Mouse (Mus musculus): Measurements from ENCODE around the gene Rasgef1b. TPM values are rescaled to one million over a fixed set of nuclear protein-coding genes. Genes with fewer than 3 reads are reported as not detected.

Gene Rasgef1b
- polyA plus RNA-seq, 1 experiment from 2014 or later: 3.6 TPM

DNA sequence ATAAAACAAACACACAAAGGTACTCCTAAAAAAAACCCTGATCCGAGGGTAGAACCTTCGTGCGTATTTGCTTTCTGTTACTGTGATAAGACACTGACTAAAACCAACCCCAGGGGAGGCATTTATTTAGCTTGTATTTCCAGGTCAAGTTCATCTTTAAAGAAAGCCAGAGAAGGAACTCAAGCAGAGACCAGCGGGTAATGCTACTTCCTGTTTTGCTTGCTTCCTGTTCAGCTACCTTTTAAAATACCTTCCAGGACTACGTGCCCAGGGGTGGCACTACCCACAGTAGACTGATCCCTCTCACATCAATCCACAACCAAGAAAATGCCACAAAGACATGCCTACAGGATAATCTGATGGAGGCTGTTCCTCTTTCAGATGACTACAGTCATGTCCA is 212.7 kb downstream of the Rasgef1b start:
- H3K27ac ChIP-seq (ENCODE audit: low read depth, low read length): no peak overlapping the region
- H3K4me1 ChIP-seq (replicated peaks; ENCODE audit: control insufficient read depth, insufficient read depth, low read length): no peaks in the 10 kb centered on the region
- no peak overlapping the region for H3K4me3 ChIP-seq (ENCODE audit: low read depth, low read length)
- no peak for TF ChIP-seq CTCF (IDR thresholded peaks at IDR 0.05; ENCODE audit: low read depth)
- no peaks in the 10 kb centered on the region for H3K36me3 ChIP-seq (ENCODE audit: control insufficient read depth, insufficient read depth)
- whole genome bisulfite sequencing: 74% methylated on average over 5 of the region's 5 CpGs
- no peak for ATAC-seq
- no peak overlapping the region for H3K4me2 ChIP-seq (replicated peaks; ENCODE audit: low read depth)
- H3K9me3 ChIP-seq (ENCODE audit: control insufficient read depth): no peaks in the 10 kb centered on the region
- no peak overlapping the region for H3K9ac ChIP-seq (ENCODE audit: low read depth, low read length)
- H3K27me3 ChIP-seq (replicated peaks; ENCODE audit: control insufficient read depth, insufficient read depth, low read length): no peaks in the 10 kb centered on the region

DNA sequence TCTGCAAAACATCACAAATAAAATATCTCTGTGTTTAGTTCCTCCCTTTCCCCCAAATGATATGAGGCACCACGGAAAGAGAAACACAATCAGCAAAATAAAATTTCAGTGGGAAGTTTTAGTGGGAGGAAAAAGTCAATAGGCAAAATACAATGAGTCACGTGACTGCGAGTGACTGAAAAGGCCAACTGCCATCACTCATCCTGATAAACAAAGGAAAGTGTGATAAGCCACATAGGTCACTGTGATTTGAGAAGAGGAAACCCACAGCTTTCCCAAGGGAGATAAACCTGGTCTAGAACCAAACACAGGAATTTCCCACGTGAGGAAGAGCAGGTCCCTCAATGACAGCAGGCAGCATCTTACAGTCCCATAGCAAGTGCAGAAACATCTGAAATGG is 213.1 kb downstream of the Rasgef1b start:
- H3K9me3 ChIP-seq (ENCODE audit: control insufficient read depth): no peaks in the 10 kb centered on the region
- H3K4me3 ChIP-seq (ENCODE audit: low read depth, low read length): no peak overlapping the region
- no peak for ATAC-seq
- no peak overlapping the region for H3K4me2 ChIP-seq (replicated peaks; ENCODE audit: low read depth)
- no peak overlapping the region for H3K9ac ChIP-seq (ENCODE audit: low read depth, low read length)
- no peaks in the 10 kb centered on the region for H3K27me3 ChIP-seq (replicated peaks; ENCODE audit: control insufficient read depth, insufficient read depth, low read length)
- no peaks in the 10 kb centered on the region for H3K36me3 ChIP-seq (ENCODE audit: control insufficient read depth, insufficient read depth)
- no peak overlapping the region for H3K27ac ChIP-seq (ENCODE audit: low read depth, low read length)
- 44% methylated on average over 4 of the region's 4 CpGs for WGBS
- no peaks in the 10 kb centered on the region for H3K4me1 ChIP-seq (replicated peaks; ENCODE audit: control insufficient read depth, insufficient read depth, low read length)
- no peak for TF ChIP-seq CTCF (IDR thresholded peaks at IDR 0.05; ENCODE audit: low read depth)

DNA sequence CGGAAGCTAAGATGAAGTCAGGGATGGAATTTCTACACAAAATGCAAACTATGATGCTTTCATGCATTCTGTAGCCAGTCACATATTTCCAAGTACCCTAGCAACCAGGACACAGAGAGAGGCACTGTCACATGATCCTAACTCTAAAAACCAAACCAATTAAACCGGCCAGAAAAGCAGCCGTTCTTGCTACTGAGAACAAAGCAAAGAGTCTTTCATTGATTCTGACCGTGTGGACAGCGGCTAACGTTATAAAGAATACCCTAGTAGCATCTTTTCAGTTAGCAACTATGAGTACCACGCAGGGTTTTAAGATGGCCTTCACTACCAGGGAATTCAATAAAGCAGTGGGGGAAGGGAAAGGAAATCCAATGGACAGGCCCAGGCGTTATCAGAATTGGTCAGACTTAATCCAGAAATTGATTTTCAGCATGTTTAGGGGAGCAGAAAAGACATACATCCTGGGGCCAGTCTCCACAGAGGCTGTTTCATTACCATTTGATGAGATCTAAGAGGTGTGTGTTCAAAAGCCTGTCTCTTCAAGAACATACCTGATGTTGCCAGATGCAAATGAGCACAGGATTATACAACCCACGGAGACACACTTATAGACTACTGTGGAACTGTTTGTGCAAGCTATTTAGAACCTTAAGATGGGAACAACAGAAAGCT is 215.5 kb downstream of the Rasgef1b start:
- no peak for ATAC-seq
- Histone ChIP-seq H3K9me3 (ENCODE audit: control insufficient read depth) (no peaks in the 10 kb centered on the region), H3K9ac (ENCODE audit: low read depth, low read length) (no peak overlapping the region), H3K27me3 (replicated peaks; ENCODE audit: control insufficient read depth, insufficient read depth, low read length) (no peaks in the 10 kb centered on the region), H3K36me3 (ENCODE audit: control insufficient read depth, insufficient read depth) (no peaks in the 10 kb centered on the region), H3K4me3 (ENCODE audit: low read depth, low read length) (no peak overlapping the region), H3K4me2 (replicated peaks; ENCODE audit: low read depth) (no peak overlapping the region), H3K4me1 (replicated peaks; ENCODE audit: control insufficient read depth, insufficient read depth, low read length) (no peaks in the 10 kb centered on the region), H3K27ac (ENCODE audit: low read depth, low read length) (no peak overlapping the region)
- no peak for TF ChIP-seq CTCF (IDR thresholded peaks at IDR 0.05; ENCODE audit: low read depth)
- 73% methylated on average over 9 of the region's 9 CpGs for WGBS

DNA sequence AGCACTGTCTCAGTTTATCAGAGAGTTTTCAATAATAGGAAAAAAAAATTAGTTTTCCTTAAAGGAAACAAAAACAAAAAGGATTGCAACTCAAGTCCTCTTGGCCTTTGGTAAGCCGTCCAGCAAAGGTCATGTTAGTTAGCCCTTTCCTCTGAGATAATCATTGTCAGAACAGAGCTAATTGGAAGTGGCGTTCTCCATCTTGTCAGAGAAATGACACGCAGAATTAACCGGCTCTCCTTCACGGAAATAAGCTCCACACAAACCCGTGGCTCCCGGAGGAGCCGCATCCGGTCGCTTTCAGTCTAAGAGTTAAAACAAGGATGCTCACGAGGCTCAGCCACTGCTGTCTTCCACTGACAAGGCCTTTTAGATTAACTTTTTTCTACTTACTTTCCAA is 217.8 kb downstream of the Rasgef1b start:
- Histone ChIP-seq H3K4me1 (replicated peaks; ENCODE audit: control insufficient read depth, insufficient read depth, low read length) (no peaks in the 10 kb centered on the region), H3K27ac (ENCODE audit: low read depth, low read length) (no peak overlapping the region), H3K9me3 (ENCODE audit: control insufficient read depth) (no peaks in the 10 kb centered on the region), H3K9ac (ENCODE audit: low read depth, low read length) (no peak overlapping the region), H3K27me3 (replicated peaks; ENCODE audit: control insufficient read depth, insufficient read depth, low read length) (no peaks in the 10 kb centered on the region), H3K4me3 (ENCODE audit: low read depth, low read length) (no peak overlapping the region), H3K36me3 (ENCODE audit: control insufficient read depth, insufficient read depth) (no peaks in the 10 kb centered on the region), H3K4me2 (replicated peaks; ENCODE audit: low read depth) (no peak overlapping the region)
- ATAC-seq: no peak
- no peak for TF ChIP-seq CTCF (IDR thresholded peaks at IDR 0.05; ENCODE audit: low read depth)
- WGBS: 87% methylated on average over 11 of the region's 11 CpGs

DNA sequence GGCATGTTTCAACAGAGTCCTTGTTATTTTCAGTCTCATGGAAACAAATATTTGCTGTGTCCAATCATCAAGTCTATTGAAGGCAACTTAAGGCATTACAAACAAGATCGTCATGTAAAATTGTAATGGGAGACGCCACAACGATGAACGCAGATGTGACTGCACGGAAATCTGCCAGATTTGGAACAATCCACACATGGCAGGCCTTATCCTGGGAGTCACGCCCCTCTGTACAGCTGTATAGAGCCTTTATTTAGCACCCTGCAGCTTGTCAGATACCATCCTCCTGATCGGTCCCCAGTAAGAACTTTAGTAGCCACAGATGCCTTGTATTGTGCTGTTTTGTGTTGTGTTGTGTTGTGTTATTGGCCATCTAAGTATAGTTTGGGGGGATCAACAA is 222.8 kb downstream of the Rasgef1b start:
- Histone ChIP-seq H3K4me2 (replicated peaks; ENCODE audit: low read depth) (no peak overlapping the region), H3K9me3 (ENCODE audit: control insufficient read depth) (no peaks in the 10 kb centered on the region), H3K36me3 (ENCODE audit: control insufficient read depth, insufficient read depth) (no peaks in the 10 kb centered on the region), H3K4me3 (ENCODE audit: low read depth, low read length) (no peak overlapping the region), H3K4me1 (replicated peaks; ENCODE audit: control insufficient read depth, insufficient read depth, low read length) (no peaks in the 10 kb centered on the region), H3K9ac (ENCODE audit: low read depth, low read length) (no peak overlapping the region), H3K27me3 (replicated peaks; ENCODE audit: control insufficient read depth, insufficient read depth, low read length) (no peaks in the 10 kb centered on the region), H3K27ac (ENCODE audit: low read depth, low read length) (no peak overlapping the region)
- WGBS: 84% methylated on average over 7 of the region's 7 CpGs
- no peak for TF ChIP-seq CTCF (IDR thresholded peaks at IDR 0.05; ENCODE audit: low read depth)
- ATAC-seq: no peak

DNA sequence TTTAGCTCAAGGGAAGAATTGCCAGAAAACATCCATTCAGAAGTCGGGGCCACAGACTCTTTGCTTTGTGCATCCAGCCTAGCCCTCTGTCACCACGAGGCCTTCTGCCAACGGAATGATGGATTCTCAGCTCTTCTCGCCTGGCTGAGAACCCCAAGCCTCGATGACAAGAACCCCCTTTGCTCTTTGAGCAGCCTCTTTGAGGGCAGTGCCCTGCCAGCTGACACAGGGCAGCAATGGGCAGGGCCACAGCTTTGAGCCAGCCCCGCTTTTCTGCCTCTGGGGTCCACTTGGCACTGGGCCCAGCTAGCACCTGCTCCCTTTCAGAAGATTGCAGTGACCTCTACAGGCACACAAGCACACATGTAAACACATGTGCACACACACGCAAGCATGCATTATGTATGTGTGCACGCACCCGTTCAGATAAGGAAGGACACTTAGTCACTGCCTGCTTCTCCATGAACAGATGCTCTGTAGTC is 224.5 kb downstream of the Rasgef1b start:
- H3K36me3 ChIP-seq (ENCODE audit: control insufficient read depth, insufficient read depth): no peaks in the 10 kb centered on the region
- WGBS: 66% methylated on average over 9 of the region's 9 CpGs
- H3K4me1 ChIP-seq (replicated peaks; ENCODE audit: control insufficient read depth, insufficient read depth, low read length): no peaks in the 10 kb centered on the region
- no peak overlapping the region for H3K4me3 ChIP-seq (ENCODE audit: low read depth, low read length)
- ATAC-seq: no peak
- H3K27ac ChIP-seq (ENCODE audit: low read depth, low read length): no peak overlapping the region
- H3K4me2 ChIP-seq (replicated peaks; ENCODE audit: low read depth): no peak overlapping the region
- H3K9me3 ChIP-seq (ENCODE audit: control insufficient read depth): no peaks in the 10 kb centered on the region
- no peak overlapping the region for H3K9ac ChIP-seq (ENCODE audit: low read depth, low read length)
- TF ChIP-seq CTCF (IDR thresholded peaks at IDR 0.05; ENCODE audit: low read depth): peak; percentile 39
- no peaks in the 10 kb centered on the region for H3K27me3 ChIP-seq (replicated peaks; ENCODE audit: control insufficient read depth, insufficient read depth, low read length)
